ENCODE assay signal across 8 mouse cellular contexts in the genomic region with DNA sequence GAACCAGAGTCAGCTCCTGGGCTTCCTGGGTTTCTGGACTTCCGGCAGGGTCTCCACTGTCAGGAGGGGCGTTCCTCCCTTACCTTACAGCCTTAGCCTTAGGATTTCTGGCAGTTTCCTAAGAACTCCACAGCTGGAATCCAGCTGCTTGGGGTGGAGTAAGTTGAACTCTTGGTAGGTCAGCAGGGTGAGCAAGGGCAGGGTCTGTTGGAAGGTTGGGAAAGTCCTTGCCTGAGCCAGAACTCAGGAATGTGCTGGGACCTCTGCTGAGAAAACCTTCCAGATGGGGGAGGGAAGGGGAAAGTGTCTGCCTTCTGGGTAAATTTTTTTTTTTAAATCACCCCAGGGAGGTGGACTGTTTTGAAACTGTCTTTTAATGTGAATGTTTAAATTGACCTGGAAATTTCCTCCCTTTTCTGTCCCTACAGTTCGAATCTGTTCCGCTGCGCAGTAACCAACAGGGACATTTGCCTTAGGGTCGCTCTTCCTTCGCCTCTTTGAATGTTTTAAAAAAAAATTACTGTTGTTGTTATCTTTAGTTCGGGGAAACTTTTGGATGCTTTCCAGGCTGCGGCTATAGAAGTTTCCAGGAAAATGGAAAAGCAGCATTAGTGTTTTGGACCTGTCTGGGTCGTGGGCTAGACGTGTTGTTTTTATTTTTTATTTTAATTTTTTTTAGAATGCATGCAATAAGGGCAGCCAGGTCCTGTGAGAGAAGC. TPM values are rescaled to one million over a fixed set of nuclear protein-coding genes. Genes with fewer than 3 reads are reported as not detected.
DNase-seq lines count a peak whose midpoint lies in the region; ATAC-seq lines count a peak whose summit lies in the region.

No protein-coding gene starts in this region.

- H3K4me3 ChIP-seq in embryonic facial prominence, embryonic 12.5 days = no peak overlapping the region
- no peak overlapping the region for H3K4me3 ChIP-seq in lung, embryonic 15.5 days

- no peaks in the 10 kb centered on the region for H3K36me3 ChIP-seq in embryonic facial prominence, embryonic 12.5 days
- H3K36me3 ChIP-seq in lung, embryonic 15.5 days = no peaks in the 10 kb centered on the region

- H3K4me1 ChIP-seq in embryonic facial prominence, embryonic 12.5 days = peaks cover 71% of the 10 kb centered on the region
- peaks cover 69% of the 10 kb centered on the region for H3K4me1 ChIP-seq in lung, embryonic 15.5 days

- peak overlapping the region; percentile 77 for H3K27ac ChIP-seq in embryonic facial prominence, embryonic 12.5 days
- H3K27ac ChIP-seq in lung, embryonic 15.5 days = peak overlapping the region; percentile 98

- DNase-seq in cerebellum, adult 11-12 months = peak; percentile 22
- no peak for DNase-seq in cerebellum, postnatal 36 days
- peak; percentile 61 for DNase-seq in heart, postnatal 25 days (ENCODE audit: low spot score)
- DNase-seq in retina, postnatal 1 day = no peak
- no peak for DNase-seq in layer of hippocampus, adult 18-20 months (ENCODE audit: low spot score in 2 of 2)
- DNase-seq in layer of hippocampus, adult 11-12 months (ENCODE audit: low spot score) = no peak

- intact Hi-C loops in heart, postnatal 25 days (cut with DNase I) = no loop called here

- ATAC-seq in embryonic facial prominence, embryonic 12.5 days (ENCODE audit: insufficient number of reproducible peaks, insufficient read depth, low FRiP score, low TSS enrichment) = no peak
- ATAC-seq in lung, embryonic 15.5 days (ENCODE audit: borderline replicate concordance, extremely low read depth, low FRiP score, low TSS enrichment) = no peak

- no peak overlapping the region for H3K9ac ChIP-seq in embryonic facial prominence, embryonic 12.5 days
- H3K9ac ChIP-seq in lung, embryonic 15.5 days = no peak overlapping the region

- no peak overlapping the region for H3K4me2 ChIP-seq in embryonic facial prominence, embryonic 12.5 days (replicated peaks)
- H3K4me2 ChIP-seq in lung, embryonic 15.5 days = peak overlapping the region; percentile 23; the same call in 1 of the 2 replicates

- no peaks in the 10 kb centered on the region for H3K9me3 ChIP-seq in embryonic facial prominence, embryonic 12.5 days
- H3K9me3 ChIP-seq in lung, embryonic 15.5 days = no peaks in the 10 kb centered on the region

- no peaks in the 10 kb centered on the region for H3K27me3 ChIP-seq in embryonic facial prominence, embryonic 12.5 days
- no peaks in the 10 kb centered on the region for H3K27me3 ChIP-seq in lung, embryonic 15.5 days

- WGBS in embryonic facial prominence, embryonic 12.5 days = 23% methylated on average over 11 of the region's 11 CpGs
- 27% methylated on average over 11 of the region's 11 CpGs for WGBS in lung, embryonic 15.5 days

RNA-seq across cellular contexts. Expression of a gene that starts 15.0 kb away (rescaled TPM):
- polyA plus RNA-seq in embryonic facial prominence, embryonic 12.5 days (2016; fragmentation: Nextera tagmentation; extraction: Ambion mirVana) = 53.9 and 59.2 TPM in 2 replicates
- 10 to 100 TPM; 33.3 to 36.9 TPM for total RNA-seq in heart, postnatal 25 days (2021)
- polyA plus RNA-seq in lung, embryonic 15.5 days (2015; fragmentation: Nextera tagmentation; extraction: Ambion mirVana) = 49.4 and 50.0 TPM in 2 replicates
- total RNA-seq in layer of hippocampus, adult 18-20 months (2021) = 10 to 100 TPM; 76.4 to 76.9 TPM

RNA-seq across cellular contexts. Expression of a gene that starts 47.2 kb away (rescaled TPM):
- polyA plus RNA-seq in embryonic facial prominence, embryonic 12.5 days (2016; fragmentation: Nextera tagmentation; extraction: Ambion mirVana) = 29.2 and 31.9 TPM in 2 replicates
- total RNA-seq in heart, postnatal 25 days (2021) = 10 to 100 TPM; 41.1 to 48.6 TPM
- 18.0 and 19.2 TPM in 2 replicates for polyA plus RNA-seq in lung, embryonic 15.5 days (2015; fragmentation: Nextera tagmentation; extraction: Ambion mirVana)
- 10 to 100 TPM; 72.9 to 75.1 TPM for total RNA-seq in layer of hippocampus, adult 18-20 months (2021)

Comparison
In these comparisons a context has a peak if more than half of its experiments do, and no peak if none do; other contexts are left out.
1. DNase-seq: peak in cerebellum, adult 11-12 months (single experiment) and heart, postnatal 25 days (single experiment); none in cerebellum, postnatal 36 days (0 of 2), retina, postnatal 1 day (single experiment), layer of hippocampus, adult 18-20 months (0 of 2) and layer of hippocampus, adult 11-12 months (single experiment).